Mouse (Mus musculus): ENCODE data around the gene Zmiz2.
"Not testable (repeated sequence)": the region's sequence is repeated elsewhere in the genome, so short reads cannot be mapped to it uniquely, and the experiment has no call there.

Gene Zmiz2

GRCm38 (mm10) chr11:6420283-6420703, 31.4 kb downstream of the Zmiz2 start:
- DNase-seq (ENCODE audit: low read depth) = no peak

GRCm38 (mm10) chr11:6420722-6421350, 32.0 kb downstream of the Zmiz2 start:
- no peak for DNase-seq (ENCODE audit: low read depth)

DNA sequence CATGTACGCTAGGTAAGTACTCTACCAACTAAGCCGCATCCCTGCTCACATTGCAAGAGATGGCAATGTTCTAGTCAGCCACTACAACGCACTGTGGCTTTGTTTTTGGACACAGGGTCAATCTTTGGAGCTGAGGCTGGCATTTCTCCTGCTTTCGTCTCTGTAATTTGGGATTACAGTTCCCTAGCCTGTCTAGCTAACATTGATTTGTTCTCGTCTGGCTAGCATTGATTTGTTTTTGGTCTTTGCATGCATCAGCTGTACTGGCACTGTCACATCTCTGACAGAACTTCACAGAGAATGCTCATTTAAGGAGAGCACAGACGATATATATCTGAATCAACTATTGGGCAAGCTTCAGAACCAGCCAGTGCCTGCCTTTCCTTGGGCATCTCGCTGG, 41.3 kb downstream of the Zmiz2 start:
- DNase-seq (ENCODE audit: low read depth) = no peak

GRCm38 (mm10) chr11:6436442-6436841, 47.6 kb downstream of the Zmiz2 start:
- no peak for DNase-seq (ENCODE audit: low read depth)

GRCm38 (mm10) chr11:6437667-6438066, 48.8 kb downstream of the Zmiz2 start:
- no peak for DNase-seq (ENCODE audit: low read depth)

GRCm38 (mm10) chr11:6440171-6440570, 51.3 kb downstream of the Zmiz2 start:
- DNase-seq (ENCODE audit: low read depth) = no peak

- DNase-seq (ENCODE audit: low read depth) = no peak
These were observed 53.7 kb downstream of the Zmiz2 start for GRCm38 (mm10) chr11:6442566-6442965.

DNA sequence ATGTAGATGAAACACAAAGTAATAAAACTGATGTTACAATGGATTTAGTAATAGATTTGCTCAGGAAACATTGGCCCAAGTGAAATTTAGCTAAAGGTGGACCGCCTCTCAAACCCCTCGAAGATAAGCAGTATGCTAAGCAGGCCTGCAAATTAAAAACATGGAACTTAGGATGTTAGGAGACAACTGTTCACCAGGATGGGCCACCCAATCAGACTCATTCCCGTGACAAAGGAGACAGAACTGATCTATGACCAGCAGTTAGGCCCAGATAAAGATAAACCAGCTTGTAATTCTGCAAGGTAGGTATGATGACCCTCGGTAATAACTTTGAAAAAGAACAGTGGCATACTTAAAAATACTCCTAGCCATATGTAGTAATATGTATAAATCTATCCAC, 54.2 kb downstream of the Zmiz2 start:
- DNase-seq (ENCODE audit: low read depth) = no peak

GRCm38 (mm10) chr11:6443727-6444076, 54.8 kb downstream of the Zmiz2 start:
- peak; percentile 43 for DNase-seq (ENCODE audit: low read depth)

GRCm38 (mm10) chr11:6444077-6444853, 55.4 kb downstream of the Zmiz2 start, which contains the start of gene H2afv:
Gene H2afv (minus strand): TSS chr11:6444443.
- DNase-seq (ENCODE audit: low read depth) = peak; percentile 99

DNA sequence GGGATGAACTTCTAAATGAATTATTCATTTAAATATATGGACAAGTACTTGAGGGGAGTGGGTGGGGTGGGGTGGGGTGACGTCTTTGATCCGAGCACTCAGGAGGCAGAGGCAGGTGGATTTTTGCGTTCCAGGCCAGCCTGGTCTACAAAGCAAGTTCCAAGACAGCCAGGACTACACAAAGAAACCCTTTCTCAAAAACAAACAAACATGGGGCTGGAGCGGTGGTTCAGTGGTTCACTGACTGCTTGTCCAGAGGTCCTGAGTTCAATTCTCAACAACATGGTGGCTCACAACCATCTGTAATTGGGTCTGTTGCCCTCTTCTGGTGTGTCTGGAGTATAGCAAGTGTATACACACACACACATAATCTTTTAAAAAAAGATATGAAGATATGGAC, 56.6 kb downstream of the Zmiz2 start:
- no peak for DNase-seq (ENCODE audit: low read depth)

- DNase-seq (ENCODE audit: low read depth) = no peak
These were observed 57.1 kb downstream of the Zmiz2 start for GRCm38 (mm10) chr11:6445951-6446350.

GRCm38 (mm10) chr11:6447493-6447892, 58.6 kb downstream of the Zmiz2 start:
- no peak for DNase-seq (ENCODE audit: low read depth)

GRCm38 (mm10) chr11:6448155-6448554, 59.3 kb downstream of the Zmiz2 start:
- not testable (repeated sequence) for DNase-seq (ENCODE audit: low read depth)

Data from c-Kit-positive CD71-positive TER-119-negative erythroid progenitor cells, embryonic 14.5 days (primary cell).